Mouse (Mus musculus) lung, postnatal 14 days (tissue): Measurements from ENCODE around the gene Poldip2.

Experiments
- DNase-seq: peaks from one replicate; pipeline ENCODE4 v3.0.0; 2021

Gene Poldip2

DNA sequence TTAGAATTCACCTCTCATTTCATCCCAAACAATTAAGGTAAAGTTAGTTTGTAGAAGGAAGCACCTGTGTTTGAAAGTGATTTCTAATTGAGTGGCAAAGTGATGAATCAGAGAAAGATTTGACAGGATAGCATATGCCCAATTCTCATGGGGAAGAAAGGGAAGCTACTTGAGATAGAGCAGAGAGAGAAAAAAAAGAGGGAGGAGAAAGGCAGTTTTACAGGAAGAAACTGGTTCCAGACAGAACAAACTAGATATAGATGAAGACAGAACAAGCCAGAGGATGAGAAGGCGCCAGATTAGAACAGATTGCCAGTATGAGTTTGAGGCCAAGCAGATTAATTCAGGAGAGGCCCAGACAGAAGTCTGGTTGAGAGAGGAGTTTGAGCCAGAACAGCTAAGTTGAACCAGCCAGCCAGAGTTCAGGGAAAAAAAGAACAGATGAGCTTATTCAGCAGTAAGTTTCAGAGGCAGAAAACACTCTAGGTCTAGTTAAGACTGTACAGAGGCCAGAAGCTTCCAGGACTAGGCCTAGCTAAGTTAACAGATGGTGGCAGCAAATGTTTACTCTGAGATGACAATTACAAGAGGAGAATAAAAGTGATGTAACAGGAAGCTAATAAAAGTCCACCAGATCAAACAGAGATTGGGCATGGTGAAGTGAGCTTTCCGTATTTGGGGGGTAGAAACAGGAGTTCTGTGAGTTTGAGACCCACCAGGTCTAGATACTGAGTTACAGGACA lies 35.9 kb downstream of the Poldip2 start:
- no peak for DNase-seq

DNA sequence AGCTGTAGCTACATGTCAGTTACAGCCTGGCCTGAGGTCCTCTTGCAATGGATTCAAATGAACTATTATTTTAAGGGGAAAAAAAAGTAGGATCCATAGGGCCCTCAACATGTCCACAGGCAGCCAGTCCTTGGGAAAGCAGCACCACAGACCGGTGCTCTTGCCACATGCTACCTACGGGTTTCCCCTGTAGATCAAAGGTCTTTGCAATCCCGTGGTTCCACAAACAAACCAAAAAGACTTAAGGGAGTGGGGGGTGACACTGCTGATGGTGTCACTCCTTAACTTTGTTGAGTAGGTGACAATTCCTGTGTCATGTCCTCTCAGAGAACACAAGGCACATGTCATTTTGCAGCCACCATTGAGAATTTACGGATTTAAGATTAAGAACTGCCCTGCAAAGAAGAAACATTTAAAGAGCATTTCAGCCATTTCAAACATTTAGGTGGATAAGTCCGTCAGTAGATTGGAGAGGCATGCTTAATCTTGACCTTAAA lies 37.5 kb downstream of the Poldip2 start:
- DNase-seq, result no peak

DNA sequence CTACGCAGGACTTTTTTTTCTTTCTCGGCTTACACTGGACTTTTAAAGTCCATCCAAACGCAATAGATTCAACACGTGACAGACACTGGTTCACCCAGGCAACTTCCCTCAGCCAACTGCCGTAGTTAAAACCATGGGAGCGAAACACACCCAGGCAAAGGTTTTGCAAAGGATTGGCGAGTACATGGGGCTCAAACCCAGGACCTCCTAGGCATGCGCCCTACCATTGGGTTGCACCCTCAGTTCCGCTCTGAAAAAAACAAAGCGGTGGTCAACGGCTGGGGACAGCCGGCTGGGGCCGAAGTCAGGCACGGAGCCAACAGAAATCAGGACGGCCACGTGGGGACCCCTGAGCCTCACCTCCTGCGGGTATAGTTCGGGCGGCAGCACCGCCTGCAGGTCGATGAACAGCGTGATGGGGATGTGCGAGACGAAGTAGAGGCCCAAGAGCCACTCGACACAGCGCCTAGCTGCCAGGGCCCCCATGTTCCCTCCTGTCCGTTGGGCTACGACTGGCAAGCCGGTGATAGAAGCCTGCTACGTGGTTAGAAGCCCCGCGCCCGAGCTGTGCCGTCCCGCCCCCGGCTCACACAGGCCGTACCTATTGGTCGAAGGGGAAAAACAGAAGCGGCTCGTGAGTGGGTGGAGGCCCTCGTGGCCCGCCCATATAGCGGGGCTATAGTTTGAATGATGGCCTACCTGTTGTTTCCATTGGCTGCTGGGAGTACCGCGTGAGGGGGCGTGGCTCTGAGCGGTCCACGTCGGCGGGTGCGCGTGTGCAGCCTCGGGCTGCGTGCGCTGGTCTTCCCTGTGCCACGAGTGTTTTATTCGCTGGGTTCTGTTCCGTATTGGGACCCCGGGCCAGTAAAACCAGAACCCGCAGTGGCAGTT lies 38.4 kb downstream of the Poldip2 start, which contains the start of gene Tmem97:
Tmem97 (minus strand) TSS at position 610 of the 891 bp plus-strand sequence.
- DNase-seq, result peak; percentile 95

DNA sequence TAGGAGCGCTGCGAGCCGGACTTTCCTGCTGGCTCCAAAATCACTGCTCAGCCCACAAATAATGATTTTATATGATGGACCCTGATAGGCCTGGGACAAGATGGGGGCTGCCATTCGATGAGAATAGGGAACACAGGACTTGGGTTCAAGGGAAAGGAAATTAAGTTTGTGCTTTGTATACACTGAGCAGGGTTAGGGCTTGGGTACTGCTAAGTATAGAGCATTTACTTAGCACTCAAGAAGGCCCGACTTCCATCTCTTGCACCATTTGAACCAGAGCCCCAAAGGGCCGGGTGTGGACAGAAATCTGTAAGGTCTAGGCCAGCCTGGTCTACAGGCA lies 39.0 kb downstream of the Poldip2 start:
- DNase-seq, result no peak

DNA sequence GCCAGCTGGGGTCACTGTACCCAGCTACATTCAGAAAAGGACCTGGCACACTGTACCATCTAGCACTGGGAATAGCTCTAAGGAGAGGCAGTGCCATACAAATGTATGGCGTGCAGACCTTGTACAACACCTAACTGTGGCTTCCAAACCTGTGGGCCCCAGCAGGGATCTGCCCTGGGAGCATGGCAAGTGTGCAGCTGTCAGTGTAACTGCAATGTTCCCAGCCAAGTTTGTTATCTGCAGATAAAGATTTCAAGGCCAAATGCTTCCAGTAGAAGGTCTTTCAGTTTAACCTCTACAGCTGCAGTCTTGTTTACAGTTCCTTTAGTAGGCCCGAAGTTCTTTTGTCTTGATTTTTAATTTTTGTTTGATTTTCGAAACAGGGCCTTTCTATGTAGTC lies 43.6 kb downstream of the Poldip2 start:
- DNase-seq, result no peak

DNA sequence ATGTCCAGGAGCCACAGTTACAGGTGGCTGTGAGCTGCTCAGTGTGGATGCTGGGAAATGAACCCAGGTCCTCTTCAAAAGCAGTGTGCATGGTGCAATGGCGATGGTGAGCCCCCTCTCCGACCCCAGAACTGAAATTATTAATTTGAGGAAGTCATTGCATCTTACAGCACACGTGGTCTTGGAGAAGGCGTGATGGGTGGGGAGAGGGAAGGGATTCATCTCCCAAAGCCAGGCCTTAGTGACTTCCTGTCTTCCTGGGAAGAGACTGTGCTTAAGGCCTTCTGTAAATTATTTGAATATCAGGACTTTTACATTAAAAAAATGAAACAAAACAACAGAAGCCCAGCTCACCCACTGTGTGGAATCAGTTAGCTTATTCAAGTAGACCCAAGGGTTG lies 44.1 kb downstream of the Poldip2 start:
- DNase-seq, result no peak

DNA sequence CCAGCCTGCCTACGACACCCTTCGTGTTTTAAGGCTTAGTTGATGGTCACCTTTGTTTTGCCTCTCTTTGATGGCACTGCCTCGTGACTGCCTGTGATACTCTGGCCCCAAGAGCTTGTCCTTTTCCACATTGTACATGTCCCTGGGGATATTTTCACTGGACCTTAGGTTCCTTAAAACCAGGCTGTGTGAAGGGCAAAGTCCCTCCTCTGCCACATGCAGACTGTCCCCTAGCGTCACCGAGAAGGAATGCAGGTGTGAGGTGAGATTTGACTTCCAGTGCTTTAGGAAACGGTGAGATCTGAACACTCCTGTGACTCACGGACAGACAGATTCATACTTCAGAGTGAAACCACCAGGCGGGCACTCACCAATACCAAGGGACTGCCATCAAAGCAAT lies 45.2 kb downstream of the Poldip2 start:
- no peak for DNase-seq

DNA sequence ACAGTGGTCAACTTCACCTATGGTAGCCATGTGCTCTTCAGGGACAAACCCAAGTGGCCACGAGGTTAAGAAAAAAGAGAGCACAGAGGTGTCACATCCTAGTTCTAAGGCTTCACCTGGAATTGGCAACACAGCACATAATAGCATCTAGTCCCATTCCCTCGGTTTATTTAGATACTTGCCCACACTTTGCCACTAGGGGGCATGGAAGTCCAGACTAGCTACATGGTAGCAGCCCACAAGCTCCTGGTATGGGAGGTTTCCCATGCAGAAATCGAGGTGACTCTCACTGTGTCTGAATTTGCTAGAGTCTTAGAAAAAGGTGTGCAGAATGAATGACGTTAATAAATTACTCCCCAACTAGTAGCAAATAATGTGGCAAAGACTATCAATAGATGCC lies 48.5 kb downstream of the Poldip2 start:
- DNase-seq, result peak; percentile 89

DNA sequence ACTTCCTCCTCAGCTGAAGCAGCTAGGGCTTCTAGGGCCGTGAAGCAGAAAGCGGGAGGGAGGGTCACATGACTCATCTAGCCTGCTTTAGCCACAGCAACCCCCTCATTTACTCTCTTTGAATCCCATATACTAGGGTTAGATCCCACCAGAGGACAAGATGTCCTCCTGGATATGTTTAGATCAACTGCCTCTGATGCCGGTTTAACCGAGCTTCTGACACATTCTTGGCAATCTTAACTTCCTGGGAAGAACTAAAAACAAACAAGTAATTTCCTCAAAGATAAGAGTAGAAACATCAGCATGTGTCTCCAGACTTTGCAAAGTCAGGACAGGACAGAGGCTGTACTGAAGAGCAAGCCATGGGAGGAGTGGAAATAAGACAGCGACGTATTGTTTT lies 54.8 kb downstream of the Poldip2 start:
- peak; percentile 51 for DNase-seq

DNA sequence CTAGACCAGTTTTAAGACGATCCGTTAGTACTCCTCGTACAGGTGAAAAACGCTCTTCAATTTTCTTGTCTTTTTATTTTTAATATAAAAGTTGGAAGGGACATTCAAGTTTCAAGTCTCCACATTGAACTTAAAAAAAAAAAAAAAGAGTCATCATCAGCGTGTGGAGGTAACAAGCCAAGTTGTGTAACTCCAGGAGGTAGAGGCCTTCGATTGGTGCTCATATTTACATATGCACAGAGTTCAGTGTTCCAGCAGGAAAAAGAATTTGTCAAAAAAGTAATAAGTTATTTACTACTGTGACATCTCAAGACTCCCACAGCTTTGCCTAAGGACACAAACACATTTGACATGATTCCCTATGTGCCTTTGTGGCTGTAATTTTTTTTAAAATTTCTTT lies 55.6 kb downstream of the Poldip2 start:
- DNase-seq, result no peak

DNA sequence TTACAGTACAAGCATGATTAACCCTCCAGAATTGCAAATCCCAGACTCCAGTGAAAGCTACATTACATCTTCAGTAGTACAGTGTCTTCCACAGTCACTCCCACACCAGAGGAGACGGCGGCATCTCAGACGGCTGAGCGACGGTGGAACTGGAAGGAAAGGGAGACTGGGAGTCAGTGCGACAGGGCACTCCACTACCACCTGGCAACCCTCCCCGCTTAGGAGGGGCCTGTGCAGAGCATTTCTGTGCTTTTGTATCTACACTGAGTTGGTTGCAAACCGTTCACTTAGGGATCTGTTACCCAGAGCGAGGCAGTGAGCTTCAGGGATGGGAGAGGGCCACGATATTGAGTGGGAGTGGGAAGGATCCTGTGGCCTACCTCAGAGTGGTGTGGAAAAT lies 56.8 kb downstream of the Poldip2 start:
- no peak for DNase-seq

DNA sequence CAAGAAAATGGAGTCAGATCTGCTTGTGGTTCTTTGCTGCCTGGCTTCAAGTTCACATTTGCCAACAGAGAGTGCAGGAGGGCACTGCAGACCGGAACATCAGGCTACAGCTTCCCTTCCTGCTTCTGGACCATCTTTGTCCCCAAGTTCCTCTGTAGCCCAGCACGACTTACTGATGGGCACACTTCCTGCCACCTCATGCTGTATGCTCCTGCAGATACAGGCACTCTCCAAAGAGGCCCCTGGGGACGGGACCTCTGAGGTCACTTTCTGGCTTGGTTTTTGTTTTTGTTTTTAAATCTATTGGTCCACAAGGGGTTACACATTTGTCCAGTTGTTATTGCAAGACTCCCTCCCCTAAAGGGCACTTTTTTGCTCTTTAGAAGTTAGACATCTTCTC lies 57.8 kb downstream of the Poldip2 start:
- DNase-seq, result no peak

DNA sequence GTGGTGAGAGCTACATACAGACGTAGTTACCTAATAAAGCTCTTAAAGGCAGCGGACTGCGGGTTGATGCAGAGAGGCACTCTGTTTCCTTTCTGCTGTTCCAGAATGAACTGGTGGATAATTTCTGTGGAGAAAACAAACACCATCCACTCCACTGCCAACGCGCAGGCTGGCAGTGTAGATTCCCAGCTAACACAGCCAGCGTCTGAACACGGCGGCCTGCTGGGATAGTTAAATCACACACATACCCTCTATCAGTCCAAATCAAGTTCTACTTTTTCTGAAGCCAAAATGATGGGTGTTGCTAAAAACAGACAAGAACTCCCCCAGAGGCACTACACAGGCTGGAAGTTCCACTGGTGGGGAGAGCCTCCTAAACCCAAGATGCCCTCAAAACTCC lies 59.4 kb downstream of the Poldip2 start:
- no peak for DNase-seq

DNA sequence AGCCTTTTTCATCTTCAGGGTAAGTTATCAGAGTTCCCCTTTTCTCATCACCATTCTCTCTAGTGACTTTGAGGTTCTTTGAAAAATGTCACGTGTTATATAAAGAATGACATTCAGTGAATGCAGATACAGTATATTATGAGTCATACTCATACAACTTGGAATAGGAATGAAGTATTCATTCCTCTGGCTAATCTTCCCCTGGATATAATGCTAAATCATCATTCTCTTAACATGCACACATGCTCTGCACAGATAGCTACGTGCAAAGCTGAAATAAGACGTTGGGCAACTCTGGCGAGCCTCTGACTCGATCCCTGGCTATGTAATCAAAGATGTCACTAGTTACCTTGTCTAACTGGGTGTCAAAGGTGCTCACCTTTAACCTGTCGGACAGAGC lies 59.9 kb downstream of the Poldip2 start:
- DNase-seq, result no peak
